Mouse (Mus musculus) brain, adult 2 months (tissue): ENCODE data around the gene C2cd3.
"Not testable (repeated sequence)": the region's sequence is repeated elsewhere in the genome, so short reads cannot be mapped to it uniquely, and the experiment has no call there.

Experiments used
- DNase-seq: peaks from one replicate; pipeline ENCODE4 v3.0.0; 2011; ENCODE audit warnings: low read depth, low spot score

Gene C2cd3

GRCm38 (mm10) chr7:100470796-100471406 is 98.9 kb downstream of the C2cd3 start:
- DNase-seq, result no peak

DNA sequence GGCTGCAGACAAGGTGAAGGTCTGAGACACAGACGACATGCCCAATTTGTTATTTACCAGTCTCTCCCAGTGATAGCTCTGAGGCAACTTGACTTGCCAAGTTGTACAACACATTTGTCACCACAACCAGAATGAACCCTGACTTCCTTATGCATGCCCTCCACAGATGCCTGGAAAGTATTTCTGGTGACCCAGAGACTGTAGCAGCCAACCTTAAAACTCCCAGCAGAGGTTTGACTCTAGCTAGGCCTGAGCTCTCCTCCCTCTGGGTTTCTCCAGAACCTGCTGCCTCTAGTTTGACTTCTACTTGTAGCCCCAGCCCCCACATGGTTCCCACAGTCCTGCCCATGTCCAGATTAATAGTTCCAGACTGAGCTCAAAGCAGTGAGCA is 99.4 kb downstream of the C2cd3 start:
- DNase-seq, result no peak

DNA sequence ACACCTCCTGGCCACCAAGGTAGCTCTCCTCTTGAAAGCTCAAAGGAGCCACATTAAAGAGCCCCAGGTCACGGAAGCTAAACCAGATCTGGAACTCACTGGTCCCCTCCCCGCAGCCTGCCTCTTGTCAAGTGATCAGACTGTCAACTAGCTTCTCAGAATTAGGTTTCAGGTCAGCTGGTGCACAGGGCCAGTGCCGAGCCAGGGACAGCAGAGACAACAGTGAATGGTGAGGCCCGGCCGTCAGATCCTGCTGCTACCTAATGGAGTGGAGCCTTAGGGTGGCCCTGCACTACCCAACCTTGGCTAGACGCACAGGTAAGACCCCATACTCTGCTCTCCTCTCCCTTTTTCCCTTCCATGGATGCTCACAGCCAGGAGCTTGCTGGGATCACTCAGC is 100.7 kb downstream of the C2cd3 start, which contains the start of gene Ucp3:
Gene Ucp3, plus strand, starts transcription at position 214 of the 400 bp plus-strand sequence.
- DNase-seq, result no peak

GRCm38 (mm10) chr7:100473846-100474454 is 101.9 kb downstream of the C2cd3 start:
- DNase-seq, result no peak

- no peak for DNase-seq
These were observed 102.6 kb downstream of the C2cd3 start for GRCm38 (mm10) chr7:100474680-100475079.

- no peak for DNase-seq
These were observed 107.2 kb downstream of the C2cd3 start for GRCm38 (mm10) chr7:100479100-100479822.

DNA sequence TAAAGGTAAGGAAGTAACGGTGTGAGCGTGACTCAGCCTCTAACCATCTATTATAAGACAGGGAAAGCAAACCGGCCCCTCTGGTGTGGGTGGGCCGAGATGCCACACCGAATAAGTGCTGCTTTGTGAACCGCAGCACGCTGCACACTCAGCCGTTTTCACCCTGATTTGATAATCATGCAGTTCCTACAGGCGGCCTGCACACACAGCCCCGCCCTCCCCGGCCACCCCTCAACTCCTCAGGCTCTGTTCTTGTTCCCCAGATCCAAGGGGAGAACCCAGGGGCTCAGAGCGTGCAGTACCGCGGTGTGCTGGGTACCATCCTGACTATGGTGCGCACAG is 107.8 kb downstream of the C2cd3 start:
- DNase-seq, result no peak

DNA sequence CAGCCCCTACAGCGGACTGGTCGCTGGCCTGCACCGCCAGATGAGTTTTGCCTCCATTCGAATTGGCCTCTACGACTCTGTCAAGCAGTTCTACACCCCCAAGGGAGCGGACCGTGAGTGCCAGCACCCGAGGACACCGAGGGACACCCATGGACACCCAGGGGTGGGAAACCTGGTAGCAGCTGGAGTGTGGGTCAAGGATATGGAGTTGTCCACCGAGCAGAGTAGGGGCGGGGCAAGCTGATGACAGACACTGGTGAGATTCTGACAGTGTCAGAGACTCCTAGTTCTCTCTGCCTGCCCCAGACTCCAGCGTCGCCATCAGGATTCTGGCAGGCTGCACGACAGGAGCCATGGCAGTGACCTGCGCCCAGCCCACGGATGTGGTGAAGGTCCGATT is 108.1 kb downstream of the C2cd3 start:
- DNase-seq, result no peak

DNA sequence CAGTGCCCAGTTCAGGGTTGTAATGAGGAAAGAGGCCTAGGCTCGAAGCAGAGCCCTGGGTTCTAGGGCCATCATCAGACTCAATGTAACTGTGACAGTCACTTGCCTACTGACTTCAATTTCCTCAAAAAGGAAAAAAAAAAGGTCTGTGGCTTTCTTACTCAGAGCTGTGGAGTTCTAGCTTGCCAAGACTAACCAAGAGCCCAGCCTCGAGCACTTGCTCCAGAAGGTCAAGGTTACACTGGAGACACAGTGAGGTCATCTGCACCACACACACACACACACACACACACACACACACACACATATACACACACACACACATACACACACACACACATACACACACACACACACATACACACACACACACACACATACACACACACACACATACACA is 110.0 kb downstream of the C2cd3 start:
- DNase-seq, result not testable (repeated sequence)

DNA sequence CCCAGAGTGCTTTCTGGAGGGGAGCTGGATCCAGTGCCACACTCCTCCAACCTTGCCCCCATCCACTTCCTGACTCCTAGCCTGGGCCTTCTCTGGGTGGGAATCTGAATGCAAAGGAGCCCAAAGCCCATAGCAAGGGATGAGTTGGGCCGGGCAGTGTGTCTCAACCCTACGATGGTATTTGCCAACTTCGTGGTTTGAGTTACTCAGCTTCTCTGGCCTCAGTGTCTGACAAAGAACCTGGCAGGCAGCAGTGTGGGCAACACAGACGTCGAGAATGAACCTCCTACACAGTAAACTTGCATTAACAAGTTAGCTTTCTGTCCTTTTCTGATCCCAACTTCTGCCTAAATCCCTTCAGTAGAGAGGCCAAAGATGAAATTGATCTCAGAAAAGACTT is 112.5 kb downstream of the C2cd3 start:
- peak; percentile 39 for DNase-seq

DNA sequence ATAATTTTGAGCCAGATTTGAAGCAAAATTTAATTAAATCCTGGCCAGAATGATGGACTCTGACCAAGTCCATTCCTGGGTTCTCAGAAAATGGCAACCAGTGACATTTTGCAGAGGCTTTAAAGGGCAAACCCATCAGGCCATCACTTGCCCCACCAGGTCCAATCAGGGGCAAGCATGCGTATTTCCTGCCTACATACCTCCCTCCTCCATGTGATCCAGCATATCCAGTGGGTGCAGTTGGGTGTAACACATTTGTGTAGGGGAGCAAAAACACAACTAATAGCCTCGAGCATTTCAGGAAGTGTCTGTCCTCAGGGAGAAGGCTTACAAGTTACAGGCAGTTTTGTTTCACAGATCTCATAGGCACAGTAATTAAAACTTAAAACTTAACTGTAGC is 115.3 kb downstream of the C2cd3 start:
- DNase-seq, result no peak

DNA sequence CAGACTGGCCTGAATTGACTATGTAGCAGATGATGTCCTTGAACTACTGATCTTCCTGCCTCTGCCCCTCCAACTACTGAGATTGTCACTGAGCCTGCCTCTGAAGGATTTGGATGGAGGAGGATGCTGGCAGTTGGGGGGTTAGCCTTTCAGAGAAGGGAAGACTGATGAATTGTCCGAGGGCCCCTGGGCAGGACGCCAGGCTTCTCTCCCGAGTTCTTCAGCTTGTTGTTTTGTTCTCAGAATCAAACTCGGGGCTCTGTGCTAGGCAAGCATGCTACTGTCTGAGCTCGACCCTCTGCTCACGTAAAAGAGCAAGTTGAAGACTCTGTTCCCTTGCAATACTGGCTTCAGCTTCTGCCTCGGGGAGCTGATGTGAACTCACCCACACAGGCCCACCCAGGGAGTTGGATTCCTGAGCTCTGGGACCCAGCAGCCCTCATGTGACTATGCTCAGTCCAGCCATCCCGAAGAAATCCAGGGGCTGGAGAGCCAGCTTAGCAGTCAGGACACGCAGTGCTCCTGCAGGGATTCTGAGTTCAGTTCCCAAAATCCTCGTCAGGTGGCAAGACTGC is 116.5 kb downstream of the C2cd3 start:
- no peak for DNase-seq

GRCm38 (mm10) chr7:100492391-100493116 is 120.5 kb downstream of the C2cd3 start:
- DNase-seq, result no peak

GRCm38 (mm10) chr7:100493117-100493483 is 121.1 kb downstream of the C2cd3 start, which contains the start of gene Ucp2:
TSS of gene Ucp2 (plus strand) at chr7:100493337.
- DNase-seq, result peak; percentile 47

GRCm38 (mm10) chr7:100493484-100494414 is 121.7 kb downstream of the C2cd3 start:
- peak; percentile 52 for DNase-seq

DNA sequence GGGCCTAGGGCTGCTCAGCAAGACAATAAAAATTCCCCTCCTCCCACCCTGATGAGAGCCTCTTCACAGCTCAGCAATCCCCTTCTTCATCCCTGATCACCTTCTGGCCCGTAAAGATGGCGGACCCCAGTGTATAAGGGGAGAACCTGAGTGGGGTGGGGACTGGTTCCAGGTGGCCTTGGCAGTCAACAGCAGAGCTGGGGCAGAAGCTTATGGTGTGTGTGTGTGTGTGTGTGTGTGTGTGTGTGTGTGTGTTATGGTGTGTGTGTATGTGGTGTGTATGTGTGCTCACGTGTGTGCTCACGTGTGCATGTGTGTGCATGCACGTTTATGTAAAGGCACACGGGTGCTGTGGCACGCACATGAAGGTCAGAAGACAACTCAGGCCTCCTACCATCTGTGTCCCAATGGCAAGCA is 122.4 kb downstream of the C2cd3 start:
- no peak for DNase-seq

- no peak for DNase-seq
These were observed 123.0 kb downstream of the C2cd3 start for GRCm38 (mm10) chr7:100495042-100495441.

GRCm38 (mm10) chr7:100495581-100496251 is 123.7 kb downstream of the C2cd3 start:
- DNase-seq, result peak; percentile 88

GRCm38 (mm10) chr7:100496371-100496770 is 124.3 kb downstream of the C2cd3 start:
- DNase-seq, result no peak

- no peak for DNase-seq
These were observed 124.8 kb downstream of the C2cd3 start for GRCm38 (mm10) chr7:100496791-100497190.
